Mouse (Mus musculus) embryonic facial prominence, embryonic 14.5 days (tissue): ENCODE data around the gene Olfr701. TPM values are rescaled to one million over a fixed set of nuclear protein-coding genes. Genes with fewer than 3 reads are reported as not detected.

Experiments used
- polyA plus RNA-seq: library from polyadenylated mRNA; unstranded; fragments of >200 nt; fragmentation: Nextera tagmentation; extraction: Ambion mirVana; gene quantifications from 2 replicates; pipeline ENCODE4 v1.2.1, GENCODE M21; 2014

The Olfr701 gene
- polyA plus RNA-seq, 1 experiment from 2014 or later = not detected

Other genes with a start within 250 kb of the Olfr701 start
- gene Olfr693, start 133.5 kb upstream of the Olfr701 start, polyA plus RNA-seq = not detected in 2 replicates
- gene Olfr694, start 122.3 kb upstream of the Olfr701 start, polyA plus RNA-seq = not detected in 2 replicates
- gene Olfr695, start 97.7 kb upstream of the Olfr701 start, polyA plus RNA-seq = not detected in 2 replicates
- gene Olfr697, start 71.7 kb upstream of the Olfr701 start, polyA plus RNA-seq = 0.20 TPM in 1 of 2 replicates, not detected in the other
- gene Olfr698, start 58.7 kb upstream of the Olfr701 start, polyA plus RNA-seq = not detected in 2 replicates
- gene Olfr699, start 20.9 kb upstream of the Olfr701 start, polyA plus RNA-seq = not detected in 2 replicates
- gene Olfr700, start 5.3 kb upstream of the Olfr701 start, polyA plus RNA-seq = not detected in 2 replicates
- gene Olfr702, start 19.8 kb downstream of the Olfr701 start, polyA plus RNA-seq = not detected in 2 replicates
- gene Olfr703, start 29.2 kb downstream of the Olfr701 start, polyA plus RNA-seq = not detected in 2 replicates
- gene Olfr704, start 49.1 kb downstream of the Olfr701 start, polyA plus RNA-seq = not detected in 2 replicates
- gene Olfr705, start 62.8 kb downstream of the Olfr701 start, polyA plus RNA-seq = 0.22 TPM in 1 of 2 replicates, not detected in the other
- not detected in 2 replicates for gene Olfr706, start 74.0 kb downstream of the Olfr701 start, polyA plus RNA-seq
- 0.10 TPM in 1 of 2 replicates, not detected in the other for gene Olfr707, start 87.1 kb downstream of the Olfr701 start, polyA plus RNA-seq
- not detected in 2 replicates for gene Olfr1532-ps1, start 93.9 kb downstream of the Olfr701 start, polyA plus RNA-seq
- gene Olfr709-ps1, start 118.1 kb downstream of the Olfr701 start, polyA plus RNA-seq = not detected in 2 replicates
- not detected in 2 replicates for gene Olfr710, start 134.2 kb downstream of the Olfr701 start, polyA plus RNA-seq
- 0.04 TPM in 1 of 2 replicates, not detected in the other for gene Olfr6, start 149.8 kb downstream of the Olfr701 start, polyA plus RNA-seq
- not detected in 2 replicates for gene Olfr711, start 161.3 kb downstream of the Olfr701 start, polyA plus RNA-seq
- gene Olfr2, start 191.9 kb downstream of the Olfr701 start, polyA plus RNA-seq = not detected in 2 replicates
- gene Olfr713, start 217.0 kb downstream of the Olfr701 start, polyA plus RNA-seq = not detected in 2 replicates